Mouse (Mus musculus): ENCODE data around the gene Pbx1. TPM values are rescaled to one million over a fixed set of nuclear protein-coding genes. Genes with fewer than 3 reads are reported as not detected.

Pbx1 gene
- total and polyA plus RNA-seq, 3 experiments: 66.2 to 210 (median 148) TPM

GRCm38 (mm10) chr1:168383832-168384593 lies 48.1 kb downstream of the Pbx1 start:
- DNase-seq: no peak

GRCm38 (mm10) chr1:168382823-168383157 lies 49.3 kb downstream of the Pbx1 start:
- no peak for DNase-seq

GRCm38 (mm10) chr1:168382106-168382822 lies 49.8 kb downstream of the Pbx1 start:
- no peak for DNase-seq

GRCm38 (mm10) chr1:168381451-168381850 lies 50.6 kb downstream of the Pbx1 start:
- no peak for DNase-seq

- no peak for DNase-seq
These were observed 51.8 kb downstream of the Pbx1 start for GRCm38 (mm10) chr1:168380241-168380770.

- no peak for DNase-seq
These were observed 54.4 kb downstream of the Pbx1 start for GRCm38 (mm10) chr1:168377650-168378049.

- no peak for DNase-seq
These were observed 55.7 kb downstream of the Pbx1 start for GRCm38 (mm10) chr1:168376330-168376729.

- DNase-seq: no peak
These were observed 57.0 kb downstream of the Pbx1 start for GRCm38 (mm10) chr1:168374953-168375600.

GRCm38 (mm10) chr1:168372089-168372488 lies 60.0 kb downstream of the Pbx1 start:
- no peak for DNase-seq

GRCm38 (mm10) chr1:168370966-168371365 lies 61.1 kb downstream of the Pbx1 start:
- no peak for DNase-seq

GRCm38 (mm10) chr1:168366261-168366660 lies 65.8 kb downstream of the Pbx1 start:
- DNase-seq: no peak

- DNase-seq: no peak
These were observed 67.7 kb downstream of the Pbx1 start for GRCm38 (mm10) chr1:168364325-168364724.

- DNase-seq: no peak
These were observed 69.0 kb downstream of the Pbx1 start for GRCm38 (mm10) chr1:168363053-168363452.

GRCm38 (mm10) chr1:168362464-168362863 lies 69.6 kb downstream of the Pbx1 start:
- DNase-seq: peak; percentile 88

GRCm38 (mm10) chr1:168357680-168358611 lies 74.1 kb downstream of the Pbx1 start:
- DNase-seq: no peak

GRCm38 (mm10) chr1:168356970-168357441 lies 75.1 kb downstream of the Pbx1 start:
- DNase-seq: no peak

- no peak for DNase-seq
These were observed 76.0 kb downstream of the Pbx1 start for GRCm38 (mm10) chr1:168355985-168356556.

GRCm38 (mm10) chr1:168354934-168355333 lies 77.1 kb downstream of the Pbx1 start:
- DNase-seq: no peak

GRCm38 (mm10) chr1:168348036-168348784 lies 83.9 kb downstream of the Pbx1 start:
- DNase-seq: no peak

GRCm38 (mm10) chr1:168344918-168345317 lies 87.2 kb downstream of the Pbx1 start:
- peak; percentile 57 for DNase-seq

Measured in adrenal gland, adult 2 months (tissue).